Mouse (Mus musculus) adipose tissue, adult 10 weeks (tissue): Measurements from ENCODE around the gene C1qtnf2. TPM values are rescaled to one million over a fixed set of nuclear protein-coding genes. Genes with fewer than 3 reads are reported as not detected.

Experiments used
- polyA plus RNA-seq: library from polyadenylated mRNA; stranded (reverse); fragments of 350-450 nt; fragmentation: Illumina TruSeq; extraction: RNeasy Lipid Tissue Mini Kit (QIAGEN cat#74804); gene quantifications from one replicate; pipeline ENCODE4 v1.2.3, GENCODE M21; 2014; ENCODE audit warnings: low read depth, low replicate concordance

C1qtnf2 gene
- 8.6 TPM for polyA plus RNA-seq

GRCm38 (mm10) chr11:43474225-43474774, at the start of gene C1qtnf2:
TSS of gene C1qtnf2 (plus strand) at chr11:43474276.

DNA sequence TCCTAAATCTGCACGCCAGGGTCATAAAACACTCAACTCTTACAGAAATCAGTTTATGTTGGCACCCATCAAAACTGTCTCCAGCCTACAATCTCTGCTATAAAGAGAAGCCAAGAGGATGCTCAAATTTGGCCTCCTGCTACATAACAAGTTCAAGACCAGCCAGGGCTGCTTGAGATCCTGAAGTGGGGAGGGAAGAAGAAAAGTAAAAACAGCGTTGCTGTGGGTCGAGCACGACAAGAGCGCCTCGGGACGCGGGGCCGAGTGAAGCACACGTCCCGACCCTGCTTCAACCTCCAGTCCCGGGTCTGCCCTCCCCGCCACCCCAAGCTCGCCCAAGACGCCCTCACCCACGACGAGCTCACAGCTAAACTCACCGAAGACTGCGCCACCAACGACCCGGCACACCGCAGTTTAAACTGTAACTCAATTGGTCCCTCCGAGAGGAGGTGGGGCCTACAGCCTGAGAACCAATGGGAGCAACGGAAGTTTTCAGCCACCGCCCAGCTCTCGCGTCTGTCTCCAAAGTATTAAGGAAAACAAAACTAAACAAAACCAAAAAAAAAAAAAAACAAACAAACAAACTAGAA, 48.2 kb upstream of the C1qtnf2 start, which contains the start of gene Pttg1:
Pttg1 (minus strand) TSS at position 428 of the 590 bp plus-strand sequence.

DNA sequence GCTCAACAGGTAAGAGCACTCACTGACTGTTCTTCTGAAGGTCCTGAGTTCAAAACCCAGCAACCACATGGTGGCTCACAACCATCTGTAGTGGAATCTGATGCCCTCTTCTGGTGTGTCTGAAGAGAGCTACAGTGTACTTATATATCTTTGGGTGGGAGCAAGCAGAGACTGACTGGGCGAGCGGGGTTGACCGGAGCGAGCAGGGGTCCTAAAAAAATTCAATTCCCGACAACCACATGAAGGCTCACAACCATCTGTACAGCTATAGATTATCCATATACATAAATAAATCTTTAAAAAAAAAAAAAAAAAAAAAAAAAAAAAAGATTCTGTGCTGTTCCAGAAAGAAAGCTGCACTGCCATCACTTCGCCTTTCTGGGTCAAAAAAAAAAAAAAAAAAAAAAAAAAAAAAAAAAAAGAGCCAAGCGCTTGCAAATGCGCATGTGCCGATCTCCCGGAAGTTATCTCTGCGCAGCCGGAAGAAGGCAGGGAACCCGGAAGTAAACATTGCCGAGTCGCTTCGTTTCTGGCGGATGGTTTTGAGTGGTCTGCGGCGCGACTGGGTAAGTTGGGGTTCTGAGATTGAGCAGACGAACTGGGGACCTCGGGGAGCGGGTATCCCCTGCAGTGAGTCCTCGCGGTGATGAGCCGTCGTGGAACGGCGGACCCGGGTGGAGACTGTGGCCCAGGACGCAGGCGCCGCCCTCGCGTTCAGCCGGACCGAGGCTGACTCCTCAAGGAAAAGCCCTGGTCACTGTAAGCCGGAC, 40.6 kb upstream of the C1qtnf2 start, which contains the start of gene Slu7:
Slu7 (plus strand) TSS at position 491 of the 770 bp plus-strand sequence.

GRCm38 (mm10) chr11:43528683-43529499, 54.8 kb downstream of the C1qtnf2 start, which contains the start of gene Ccnjl:
TSS of gene Ccnjl (plus strand) at chr11:43528784.

Other genes starting within 250 kb of the C1qtnf2 start
- gene Pttg1, start 48.0 kb upstream of the C1qtnf2 start, polyA plus RNA-seq = 76.5 TPM
- gene Slu7, start 40.5 kb upstream of the C1qtnf2 start, polyA plus RNA-seq = 34.2 TPM
- gene Ccnjl, start 54.5 kb downstream of the C1qtnf2 start, polyA plus RNA-seq = 2.5 TPM
- gene 4933415A04Rik, start 112.8 kb downstream of the C1qtnf2 start, polyA plus RNA-seq = 0.43 TPM
- gene Fabp6, start 127.3 kb downstream of the C1qtnf2 start, polyA plus RNA-seq = not detected
- 20.0 TPM for gene Pwwp2a, start 207.7 kb downstream of the C1qtnf2 start, polyA plus RNA-seq